Mouse (Mus musculus): ENCODE measurements around the gene Syce2. TPM values are rescaled to one million over a fixed set of nuclear protein-coding genes. Genes with fewer than 3 reads are reported as not detected.
A peak's percentile ranks its signal among the peaks of the same experiment; 100 is the strongest.

The Syce2 gene
- polyA plus RNA-seq, 1 experiment from 2014 or later = 51.1 TPM

GRCm38 (mm10) chr8:84909949-84910348 is 38.0 kb downstream of the Syce2 start:
- no peak for DNase-seq (ENCODE audit: low spot score)
- Histone ChIP-seq H3K4me3 (ENCODE audit: low read depth, low read length) (no peak overlapping the region), H3K36me3 (ENCODE audit: control insufficient read depth, insufficient read depth, low read length) (no peaks in the 10 kb centered on the region), H3K9me3 (ENCODE audit: control insufficient read depth, low read length) (no peaks in the 10 kb centered on the region; the same call in 1 of the 2 replicates), H3K4me1 (replicated peaks; ENCODE audit: control insufficient read depth, insufficient read depth, low read length) (0 out of 2 replicates have a peak, but pooled peaks cover 7% of the 10 kb centered on the region), H3K27ac (ENCODE audit: low read depth, low read length) (no peak overlapping the region), H3K4me2 (replicated peaks; ENCODE audit: low read depth, low read length) (no peak overlapping the region), H3K27me3 (ENCODE audit: control insufficient read depth, insufficient read depth, low read length) (peaks cover 45% of the 10 kb centered on the region), H3K9ac (ENCODE audit: low read depth, low read length) (no peak overlapping the region)
- no peak for ATAC-seq (ENCODE audit: low FRiP score)
- WGBS = 78% methylated on average over 5 of the region's 5 CpGs

- no peak overlapping the region for H3K9ac ChIP-seq (ENCODE audit: low read depth, low read length)
- ATAC-seq (ENCODE audit: low FRiP score) (no peak), DNase-seq (ENCODE audit: low spot score) (no peak)
- WGBS = 93% methylated on average over 6 of the region's 6 CpGs
- H3K27me3 ChIP-seq (ENCODE audit: control insufficient read depth, insufficient read depth, low read length) = peaks cover 48% of the 10 kb centered on the region
- H3K4me2 ChIP-seq (replicated peaks; ENCODE audit: low read depth, low read length) = no peak overlapping the region
- H3K36me3 ChIP-seq (ENCODE audit: control insufficient read depth, insufficient read depth, low read length) = 0 out of 2 replicates have a peak, but pooled peaks cover 2% of the 10 kb centered on the region
- H3K9me3 ChIP-seq (ENCODE audit: control insufficient read depth, low read length) = no peaks in the 10 kb centered on the region; the same call in 1 of the 2 replicates
- H3K4me3 ChIP-seq (ENCODE audit: low read depth, low read length) = no peak overlapping the region
- H3K27ac ChIP-seq (ENCODE audit: low read depth, low read length) = no peak overlapping the region
- 0 out of 2 replicates have a peak, but pooled peaks cover 7% of the 10 kb centered on the region for H3K4me1 ChIP-seq (replicated peaks; ENCODE audit: control insufficient read depth, insufficient read depth, low read length)
Measured at GRCm38 (mm10) chr8:84910551-84910950, 38.6 kb downstream of the Syce2 start.

GRCm38 (mm10) chr8:84911854-84912253 is 39.9 kb downstream of the Syce2 start:
- peaks cover 53% of the 10 kb centered on the region for H3K27me3 ChIP-seq (ENCODE audit: control insufficient read depth, insufficient read depth, low read length)
- DNase-seq (ENCODE audit: low spot score) (no peak), ATAC-seq (ENCODE audit: low FRiP score) (no peak)
- H3K4me2 ChIP-seq (replicated peaks; ENCODE audit: low read depth, low read length) = no peak overlapping the region
- H3K9me3 ChIP-seq (ENCODE audit: control insufficient read depth, low read length) = no peaks in the 10 kb centered on the region; the same call in 1 of the 2 replicates
- H3K4me1 ChIP-seq (replicated peaks; ENCODE audit: control insufficient read depth, insufficient read depth, low read length) = 0 out of 2 replicates have a peak, but pooled peaks cover 7% of the 10 kb centered on the region
- H3K4me3 ChIP-seq (ENCODE audit: low read depth, low read length) = no peak overlapping the region
- H3K27ac ChIP-seq (ENCODE audit: low read depth, low read length) = no peak overlapping the region
- WGBS = 75% methylated on average over 9 of the region's 9 CpGs
- H3K36me3 ChIP-seq (ENCODE audit: control insufficient read depth, insufficient read depth, low read length) = 0 out of 2 replicates have a peak, but pooled peaks cover 2% of the 10 kb centered on the region
- H3K9ac ChIP-seq (ENCODE audit: low read depth, low read length) = no peak overlapping the region

- no peak for DNase-seq (ENCODE audit: low spot score)
- 21% methylated on average over 27 of the region's 27 CpGs for WGBS
- Histone ChIP-seq H3K4me1 (replicated peaks; ENCODE audit: control insufficient read depth, insufficient read depth, low read length) (0 out of 2 replicates have a peak, but pooled peaks cover 7% of the 10 kb centered on the region), H3K4me3 (ENCODE audit: low read depth, low read length) (peak overlapping the region; percentile 29; the same call in 1 of the 2 replicates), H3K9me3 (ENCODE audit: control insufficient read depth, low read length) (no peaks in the 10 kb centered on the region; the same call in 1 of the 2 replicates), H3K27ac (ENCODE audit: low read depth, low read length) (no peak overlapping the region), H3K4me2 (replicated peaks; ENCODE audit: low read depth, low read length) (no peak overlapping the region), H3K36me3 (ENCODE audit: control insufficient read depth, insufficient read depth, low read length) (0 out of 2 replicates have a peak, but pooled peaks cover 2% of the 10 kb centered on the region), H3K9ac (ENCODE audit: low read depth, low read length) (no peak overlapping the region), H3K27me3 (ENCODE audit: control insufficient read depth, insufficient read depth, low read length) (peaks cover 56% of the 10 kb centered on the region)
- no peak for ATAC-seq (ENCODE audit: low FRiP score)
Measured at GRCm38 (mm10) chr8:84912391-84912790, 40.5 kb downstream of the Syce2 start.

DNA sequence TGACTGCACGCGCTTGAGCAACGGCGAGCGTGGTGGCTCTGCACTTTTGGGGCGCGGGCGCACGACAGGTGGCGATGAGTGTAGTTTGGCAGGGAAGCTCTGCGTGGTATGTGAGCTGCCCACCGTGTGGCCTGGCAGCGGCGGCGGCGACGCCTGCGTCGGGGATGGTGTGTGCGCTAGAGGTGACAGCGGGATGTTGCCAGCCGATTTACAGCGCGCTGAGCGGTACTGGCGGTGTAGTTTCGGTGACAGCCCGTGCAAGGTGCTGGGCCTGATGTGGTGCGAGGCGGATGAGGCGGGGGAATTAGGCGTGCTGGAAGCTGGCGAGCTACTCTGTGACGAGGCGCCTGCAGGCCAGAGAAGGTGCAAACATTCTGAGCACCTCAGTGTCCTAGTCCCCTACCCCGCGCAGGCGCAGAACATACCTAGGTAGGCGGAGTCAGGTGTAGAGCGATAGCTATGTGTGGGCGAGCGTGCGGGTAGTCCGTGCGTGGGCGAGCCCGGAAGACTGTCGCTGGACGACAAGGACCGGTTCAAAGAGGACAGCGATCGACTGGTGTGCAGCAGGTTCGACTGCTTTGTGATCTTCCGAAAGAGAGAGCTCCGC is 41.1 kb downstream of the Syce2 start:
- Histone ChIP-seq H3K4me3 (ENCODE audit: low read depth, low read length) (peak overlapping the region; percentile 29), H3K9me3 (ENCODE audit: control insufficient read depth, low read length) (no peaks in the 10 kb centered on the region; the same call in 1 of the 2 replicates), H3K4me1 (replicated peaks; ENCODE audit: control insufficient read depth, insufficient read depth, low read length) (0 out of 2 replicates have a peak, but pooled peaks cover 7% of the 10 kb centered on the region), H3K27ac (ENCODE audit: low read depth, low read length) (no peak overlapping the region), H3K4me2 (replicated peaks; ENCODE audit: low read depth, low read length) (peak overlapping the region; percentile 47), H3K27me3 (ENCODE audit: control insufficient read depth, insufficient read depth, low read length) (peaks cover 62% of the 10 kb centered on the region), H3K9ac (ENCODE audit: low read depth, low read length) (peak overlapping the region; percentile 20; the same call in 1 of the 2 replicates), H3K36me3 (ENCODE audit: control insufficient read depth, insufficient read depth, low read length) (0 out of 2 replicates have a peak, but pooled peaks cover 2% of the 10 kb centered on the region)
- ATAC-seq (ENCODE audit: low FRiP score) (no peak), DNase-seq (ENCODE audit: low spot score) (peak; percentile 61)
- 2% methylated on average over 55 of the region's 55 CpGs for WGBS

DNA sequence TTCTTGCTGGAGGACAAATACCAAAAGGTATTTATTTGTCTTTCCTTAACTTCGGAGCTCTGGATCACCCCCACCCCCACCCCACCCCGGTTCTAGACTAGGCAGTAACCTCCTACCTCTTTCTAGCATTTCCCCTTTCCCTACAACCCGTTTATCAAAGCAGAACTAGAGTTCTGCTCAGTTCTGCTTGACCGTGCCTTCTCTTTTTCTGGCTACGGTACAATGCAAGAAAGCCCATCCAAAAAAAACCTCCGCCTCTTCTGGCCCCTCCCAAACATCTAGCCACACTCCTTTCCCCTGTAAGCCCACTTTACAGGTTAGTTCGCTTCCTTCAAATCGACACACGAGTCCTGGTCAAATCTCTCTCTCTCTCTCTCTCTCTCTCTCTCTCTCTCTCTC is 41.6 kb downstream of the Syce2 start:
- Histone ChIP-seq H3K27me3 (ENCODE audit: control insufficient read depth, insufficient read depth, low read length) (peaks cover 63% of the 10 kb centered on the region), H3K27ac (ENCODE audit: low read depth, low read length) (no peak overlapping the region)
- WGBS = 17% methylated on average over 9 of the region's 9 CpGs

DNA sequence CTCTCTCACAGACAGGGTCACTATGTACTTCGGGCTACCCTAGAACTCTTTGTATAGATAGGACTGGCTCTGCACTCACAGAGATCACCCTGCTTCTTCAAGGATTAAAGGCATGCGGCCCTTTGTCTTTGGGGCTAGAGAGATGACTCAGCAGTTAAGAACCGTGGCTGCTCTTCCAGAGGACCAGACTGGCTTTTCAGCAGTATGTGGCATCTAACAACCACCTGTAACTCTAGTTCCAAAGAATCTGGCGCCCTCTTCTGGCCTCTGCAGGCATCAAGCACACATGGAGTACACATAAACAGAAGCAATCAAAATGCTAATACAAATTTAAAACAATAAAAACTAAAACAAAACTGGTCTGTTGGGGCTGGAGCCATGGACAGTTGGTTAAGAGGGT is 42.0 kb downstream of the Syce2 start:
- Histone ChIP-seq H3K27me3 (ENCODE audit: control insufficient read depth, insufficient read depth, low read length) (peaks cover 61% of the 10 kb centered on the region), H3K9me3 (ENCODE audit: control insufficient read depth, low read length) (no peaks in the 10 kb centered on the region; the same call in 1 of the 2 replicates), H3K27ac (ENCODE audit: low read depth, low read length) (no peak overlapping the region), H3K36me3 (ENCODE audit: control insufficient read depth, insufficient read depth, low read length) (0 out of 2 replicates have a peak, but pooled peaks cover 2% of the 10 kb centered on the region), H3K4me1 (replicated peaks; ENCODE audit: control insufficient read depth, insufficient read depth, low read length) (0 out of 2 replicates have a peak, but pooled peaks cover 5% of the 10 kb centered on the region), H3K4me3 (ENCODE audit: low read depth, low read length) (no peak overlapping the region), H3K4me2 (replicated peaks; ENCODE audit: low read depth, low read length) (no peak overlapping the region), H3K9ac (ENCODE audit: low read depth, low read length) (no peak overlapping the region)
- DNase-seq (ENCODE audit: low spot score) (peak; percentile 52), ATAC-seq (ENCODE audit: low FRiP score) (no peak)
- WGBS = 34% methylated on average over 4 of the region's 4 CpGs

More for the DNA sequence above, 41.6 kb downstream of the Syce2 start:
- Histone ChIP-seq H3K4me2 (replicated peaks; ENCODE audit: low read depth, low read length) (peak overlapping the region; percentile 47), H3K4me3 (ENCODE audit: low read depth, low read length) (peak overlapping the region; percentile 29; the same call in 1 of the 2 replicates), H3K9me3 (ENCODE audit: control insufficient read depth, low read length) (no peaks in the 10 kb centered on the region; the same call in 1 of the 2 replicates), H3K36me3 (ENCODE audit: control insufficient read depth, insufficient read depth, low read length) (0 out of 2 replicates have a peak, but pooled peaks cover 2% of the 10 kb centered on the region), H3K9ac (ENCODE audit: low read depth, low read length) (peak overlapping the region; percentile 20; the same call in 1 of the 2 replicates), H3K4me1 (replicated peaks; ENCODE audit: control insufficient read depth, insufficient read depth, low read length) (0 out of 2 replicates have a peak, but pooled peaks cover 7% of the 10 kb centered on the region)
- DNase-seq (ENCODE audit: low spot score) (no peak), ATAC-seq (ENCODE audit: low FRiP score) (no peak)

DNA sequence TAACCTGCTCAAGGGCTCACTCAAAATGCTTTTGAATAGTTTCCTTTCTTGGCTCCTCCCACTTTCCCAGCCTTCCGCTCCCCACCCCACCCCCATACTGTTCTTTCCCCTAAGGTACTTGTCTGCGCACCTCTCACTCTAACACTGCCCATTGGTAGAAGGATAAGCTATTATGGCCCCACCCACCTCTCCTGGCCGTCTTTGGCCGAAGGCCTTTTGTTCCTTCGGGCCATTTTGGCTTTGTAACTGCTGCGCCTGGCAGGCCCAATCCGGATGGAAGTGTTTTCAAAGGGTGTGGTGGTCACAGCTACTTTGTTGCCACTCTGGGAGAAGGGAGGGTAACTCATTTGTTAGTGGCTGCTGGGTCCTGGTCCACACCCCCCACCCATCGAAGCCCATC is 43.4 kb downstream of the Syce2 start:
- WGBS = 86% methylated on average over 8 of the region's 8 CpGs
- Histone ChIP-seq H3K27me3 (ENCODE audit: control insufficient read depth, insufficient read depth, low read length) (peaks cover 54% of the 10 kb centered on the region), H3K36me3 (ENCODE audit: control insufficient read depth, insufficient read depth, low read length) (0 out of 2 replicates have a peak, but pooled peaks cover 2% of the 10 kb centered on the region)

More for the DNA sequence above, 43.4 kb downstream of the Syce2 start:
- Histone ChIP-seq H3K9me3 (ENCODE audit: control insufficient read depth, low read length) (no peaks in the 10 kb centered on the region; the same call in 1 of the 2 replicates), H3K4me3 (ENCODE audit: low read depth, low read length) (no peak overlapping the region), H3K4me1 (replicated peaks; ENCODE audit: control insufficient read depth, insufficient read depth, low read length) (0 out of 2 replicates have a peak, but pooled peaks cover 3% of the 10 kb centered on the region), H3K4me2 (replicated peaks; ENCODE audit: low read depth, low read length) (no peak overlapping the region), H3K27ac (ENCODE audit: low read depth, low read length) (no peak overlapping the region), H3K9ac (ENCODE audit: low read depth, low read length) (no peak overlapping the region)
- no peak for DNase-seq (ENCODE audit: low spot score)
- ATAC-seq (ENCODE audit: low FRiP score) = no peak
